In genomic region chr15:95945951-95946708, GRCm38 (mm10) we compare ENCODE assay signal across 19 mouse cellular contexts.
DNase-seq lines count a peak whose midpoint lies in the region; ATAC-seq and TF ChIP-seq lines count a peak whose summit lies in the region.
"Had no signal": no experiment of that assay in that cellular context is flagged by ENCODE, and none has a peak within 500 bp of the region (broad histone marks: within the 10 kb centered on the region; RNA-seq: fewer than 3 reads in every experiment).

No protein-coding gene starts in this region.

- no peak overlapping the region for H3K9ac ChIP-seq in forebrain, embryonic 16.5 days (replicated peaks; ENCODE audit: low read depth, low read length)
- no peak overlapping the region for H3K9ac ChIP-seq in hindbrain, postnatal 0 days (replicated peaks; ENCODE audit: low read length)
- H3K9ac ChIP-seq: embryonic facial prominence, embryonic 12.5 days; liver, postnatal 0 days had no signal

- H3K4me3 ChIP-seq in forebrain, embryonic 16.5 days (replicated peaks; ENCODE audit: low read length) = no peak overlapping the region
- no peak overlapping the region for H3K4me3 ChIP-seq in hindbrain, postnatal 0 days (ENCODE audit: low read length)
- H3K4me3 ChIP-seq: embryonic facial prominence, embryonic 12.5 days had no signal

- peaks cover 10% of the 10 kb centered on the region for H3K36me3 ChIP-seq in forebrain, embryonic 16.5 days (ENCODE audit: control insufficient read depth, insufficient read depth)
- H3K36me3 ChIP-seq in hindbrain, postnatal 0 days (ENCODE audit: insufficient read depth, low read length) = no peaks in the 10 kb centered on the region; the same call in 1 of the 2 replicates

- ATAC-seq in forebrain, embryonic 16.5 days = peak; percentile 68
- 0 out of 2 replicates have a peak, but pooled peaks have one; percentile 61 for ATAC-seq in hindbrain, postnatal 0 days
- ATAC-seq: liver, postnatal 0 days had no signal

- H3K27me3 ChIP-seq in forebrain, embryonic 16.5 days (replicated peaks; ENCODE audit: control insufficient read depth, insufficient read depth, low read length) = no peaks in the 10 kb centered on the region
- no peaks in the 10 kb centered on the region for H3K27me3 ChIP-seq in hindbrain, postnatal 0 days (ENCODE audit: insufficient read depth, low read length)
- H3K27me3 ChIP-seq: embryonic facial prominence, embryonic 12.5 days had no signal

- peaks cover 11% of the 10 kb centered on the region for H3K4me1 ChIP-seq in forebrain, embryonic 16.5 days (replicated peaks; ENCODE audit: control insufficient read depth, insufficient read depth, low read length)
- peaks cover 4% of the 10 kb centered on the region; the same call in 1 of the 2 replicates for H3K4me1 ChIP-seq in hindbrain, postnatal 0 days (ENCODE audit: insufficient read depth, low read length)

- WGBS in forebrain, embryonic 16.5 days = 27% methylated on average over 11 of the region's 11 CpGs
- WGBS in hindbrain, postnatal 0 days = 43% methylated on average over 11 of the region's 11 CpGs

- H3K27ac ChIP-seq in forebrain, embryonic 16.5 days (ENCODE audit: low read length) = no peak overlapping the region; the same call in 1 of the 2 replicates
- H3K27ac ChIP-seq in hindbrain, postnatal 0 days = no peak overlapping the region
- H3K27ac ChIP-seq: embryonic facial prominence, embryonic 12.5 days had no signal

- no peak overlapping the region for H3K4me2 ChIP-seq in forebrain, embryonic 16.5 days (ENCODE audit: low read length)
- no peak overlapping the region for H3K4me2 ChIP-seq in hindbrain, postnatal 0 days (ENCODE audit: low read depth, low read length)
- H3K4me2 ChIP-seq: embryonic facial prominence, embryonic 12.5 days had no signal

- peak; percentile 25 for DNase-seq in layer of hippocampus, adult 11-12 months (ENCODE audit: low spot score)
- no peak for DNase-seq in layer of hippocampus, adult 9-11 months
- peak; percentile 40 for DNase-seq in brain, adult 2 months (ENCODE audit: low read depth, low spot score)
- no peak for DNase-seq in hindbrain, postnatal 0 days (ENCODE audit: low spot score)
- no peak for DNase-seq in urinary bladder, postnatal 4 days (ENCODE audit: low spot score in 2 of 2)
- DNase-seq in cerebellum, adult 18-20 months = no peak
- no peak for DNase-seq in cerebellum, adult 11-12 months
- DNase-seq: adrenal gland, adult 2 months; cerebellum, adult 2 months; heart, adult 11 months; kidney, adult 9 months; kidney, postnatal 36 days; layer of hippocampus, postnatal 36 days; liver; liver, postnatal 0 days; lung, postnatal 14 days; thymus, postnatal 36 days had no signal

- TF ChIP-seq CTCF in hindbrain, postnatal 0 days (IDR thresholded peaks at IDR 0.05; ENCODE audit: low read depth) = no peak

- H3K9me3 ChIP-seq in forebrain, embryonic 16.5 days (ENCODE audit: control insufficient read depth, low read length) = no peaks in the 10 kb centered on the region
- H3K9me3 ChIP-seq in hindbrain, postnatal 0 days (ENCODE audit: low read length) = no peaks in the 10 kb centered on the region
- H3K9me3 ChIP-seq: embryonic facial prominence, embryonic 12.5 days had no signal

Comparison
In these comparisons a context has a peak if more than half of its experiments do, and no peak if none do; other contexts are left out.
1. DNase-seq: peak in layer of hippocampus, adult 11-12 months (single experiment) and brain, adult 2 months (single experiment); none in layer of hippocampus, adult 9-11 months (single experiment), hindbrain, postnatal 0 days (single experiment), urinary bladder, postnatal 4 days (0 of 2), cerebellum, adult 18-20 months (0 of 2) and cerebellum, adult 11-12 months (single experiment).